Mouse (Mus musculus) olfactory bulb, adult 2 months (tissue): Measurements from ENCODE around the gene Gm28043.

Experiments
- CTCF ChIP-seq: fragments of 200-500 bp; IDR thresholded peaks from 2 replicates; pipeline ENCODE4 v1.5.1; 2012; ENCODE audit warnings: low read depth, mild to moderate bottlenecking, low read length, moderate library complexity; ENCODE audit not compliant: insufficient read depth
- POLR2A ChIP-seq: fragments of 200-500 bp; IDR thresholded peaks from 2 replicates; pipeline ENCODE4 v1.6.1; 2012; ENCODE audit warnings: mild to moderate bottlenecking, low read depth, low read length, moderate library complexity; ENCODE audit not compliant: insufficient read depth

GRCm38 (mm10) chr17:29584737-29585136 lies 29.9 kb upstream of the Gm28043 start:
- TF ChIP-seq CTCF (no peak), POLR2A (no peak)
